Mouse (Mus musculus): ENCODE results near the gene Csn1s1. TPM values are rescaled to one million over a fixed set of nuclear protein-coding genes. Genes with fewer than 3 reads are reported as not detected.

Csn1s1 gene
- not detected in 2 replicates for polyA plus RNA-seq (2015; fragmentation: Nextera tagmentation; extraction: Ambion mirVana)

DNA sequence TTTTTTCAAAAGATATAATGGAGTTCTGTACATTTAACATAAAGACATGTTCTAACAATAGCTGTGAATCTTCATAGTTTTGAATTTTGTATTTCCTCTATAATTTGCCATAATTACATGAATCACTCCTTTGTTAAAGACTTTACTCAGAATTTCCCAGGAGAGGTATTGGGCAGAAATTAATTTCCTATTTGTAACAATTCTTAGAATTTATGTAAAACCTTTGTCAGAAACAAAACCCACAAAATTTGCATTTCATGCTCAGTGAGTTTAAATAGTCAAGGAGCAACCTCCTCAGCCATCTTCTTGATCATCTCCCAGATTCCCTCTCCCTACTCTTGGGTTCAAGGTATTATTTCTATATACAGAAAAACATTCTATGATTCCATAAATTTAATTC, at the start of gene Csn1s1:
TSS of gene Csn1s1 (plus strand) at position 301 of the 400 bp plus-strand sequence.
- Histone ChIP-seq H3K36me3 (no peaks in the 10 kb centered on the region), H3K9me3 (no peaks in the 10 kb centered on the region), H3K4me1 (no peaks in the 10 kb centered on the region), H3K9ac (no peak within 1 kb of the TSS), H3K27ac (no peak within 1 kb of the TSS), H3K4me3 (no peak within 1 kb of the TSS), H3K27me3 (no peaks in the 10 kb centered on the region), H3K4me2 (no peak within 1 kb of the TSS)
- no peak for ATAC-seq (ENCODE audit: borderline replicate concordance, extremely low read depth, low FRiP score, low TSS enrichment)

DNA sequence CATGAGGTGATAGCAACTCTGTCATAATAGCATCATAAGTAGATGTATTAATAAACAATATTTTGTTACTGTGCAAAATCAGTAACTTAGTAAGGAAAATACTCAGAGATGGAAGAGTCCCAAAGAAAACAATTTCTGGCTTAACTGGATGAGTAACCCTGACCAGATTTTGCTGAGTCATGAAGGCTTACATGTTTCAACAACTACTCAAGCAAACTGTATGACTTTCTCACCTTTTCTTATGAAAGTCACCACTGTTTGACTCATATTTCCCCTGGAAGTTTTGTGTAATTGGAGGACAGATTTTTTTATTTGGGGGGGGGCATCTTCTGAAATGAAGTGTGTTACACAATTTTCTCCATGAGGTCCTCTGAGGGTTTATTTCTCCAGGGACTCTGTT, 43.3 kb upstream of the Csn1s1 start:
- ATAC-seq (ENCODE audit: borderline replicate concordance, extremely low read depth, low FRiP score, low TSS enrichment), result no peak
- H3K9me3 ChIP-seq, result no peaks in the 10 kb centered on the region
- no peaks in the 10 kb centered on the region for H3K4me1 ChIP-seq
- no peak overlapping the region for H3K4me2 ChIP-seq
- no peaks in the 10 kb centered on the region for H3K36me3 ChIP-seq
- no peak overlapping the region for H3K27ac ChIP-seq
- H3K9ac ChIP-seq, result no peak overlapping the region
- H3K4me3 ChIP-seq, result no peak overlapping the region
- no peaks in the 10 kb centered on the region for H3K27me3 ChIP-seq

DNA sequence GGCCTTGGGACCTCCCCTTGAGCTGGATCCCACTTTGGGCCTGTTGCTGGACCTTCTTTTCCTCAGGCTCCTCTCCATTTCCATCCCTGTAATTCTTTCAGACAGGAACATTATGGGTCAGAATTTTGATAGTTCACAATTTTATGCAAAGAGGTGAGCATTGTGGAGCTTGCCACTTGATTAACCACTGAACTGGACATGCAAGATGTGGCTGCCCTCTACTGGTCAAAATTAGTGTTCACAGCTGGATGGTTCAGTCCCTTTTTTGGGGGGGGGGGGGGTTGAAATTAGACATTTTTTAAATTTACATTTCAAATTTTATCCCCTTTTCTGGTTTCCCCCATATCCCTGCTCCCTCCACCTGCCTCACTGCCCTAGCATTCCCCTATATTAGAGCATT, 23.2 kb upstream of the Csn1s1 start:
- Histone ChIP-seq H3K4me3 (no peak overlapping the region), H3K4me1 (no peaks in the 10 kb centered on the region), H3K36me3 (no peaks in the 10 kb centered on the region), H3K4me2 (no peak overlapping the region), H3K9ac (no peak overlapping the region), H3K27ac (no peak overlapping the region), H3K27me3 (no peaks in the 10 kb centered on the region), H3K9me3 (no peaks in the 10 kb centered on the region)
- no peak for ATAC-seq (ENCODE audit: borderline replicate concordance, extremely low read depth, low FRiP score, low TSS enrichment)

DNA sequence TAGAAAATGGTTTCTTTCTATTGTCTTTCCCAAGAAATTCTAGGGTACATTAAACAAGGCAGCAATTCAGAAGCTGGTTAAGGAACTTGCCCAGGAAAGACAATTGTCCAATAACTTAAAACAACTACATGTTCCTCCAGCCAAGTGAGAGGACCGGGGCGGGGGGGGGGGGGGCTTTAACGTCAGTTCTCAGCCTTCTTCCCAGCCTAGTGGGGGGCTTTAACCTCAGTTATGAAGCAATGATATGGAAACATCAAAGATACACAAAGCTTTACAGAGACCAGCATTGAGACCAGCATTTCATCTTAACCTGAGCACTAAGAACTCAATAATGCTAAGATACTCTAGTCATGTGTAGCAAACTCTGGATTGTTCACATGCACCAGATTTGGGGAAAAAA, 33.5 kb downstream of the Csn1s1 start, which contains the start of gene Csn2:
TSS of gene Csn2 (minus strand) at position 101 of the 400 bp plus-strand sequence.
- H3K9ac ChIP-seq, result no peak within 1 kb of the TSS
- no peaks in the 10 kb centered on the region for H3K4me1 ChIP-seq
- H3K27me3 ChIP-seq, result no peaks in the 10 kb centered on the region
- 57% methylated on average over 3 of the region's 3 CpGs for WGBS
- no peak within 1 kb of the TSS for H3K4me3 ChIP-seq
- H3K4me2 ChIP-seq, result no peak within 1 kb of the TSS
- no peaks in the 10 kb centered on the region for H3K9me3 ChIP-seq
- ATAC-seq (ENCODE audit: borderline replicate concordance, extremely low read depth, low FRiP score, low TSS enrichment), result no peak
- H3K27ac ChIP-seq, result no peak within 1 kb of the TSS
- H3K36me3 ChIP-seq, result no peaks in the 10 kb centered on the region

DNA sequence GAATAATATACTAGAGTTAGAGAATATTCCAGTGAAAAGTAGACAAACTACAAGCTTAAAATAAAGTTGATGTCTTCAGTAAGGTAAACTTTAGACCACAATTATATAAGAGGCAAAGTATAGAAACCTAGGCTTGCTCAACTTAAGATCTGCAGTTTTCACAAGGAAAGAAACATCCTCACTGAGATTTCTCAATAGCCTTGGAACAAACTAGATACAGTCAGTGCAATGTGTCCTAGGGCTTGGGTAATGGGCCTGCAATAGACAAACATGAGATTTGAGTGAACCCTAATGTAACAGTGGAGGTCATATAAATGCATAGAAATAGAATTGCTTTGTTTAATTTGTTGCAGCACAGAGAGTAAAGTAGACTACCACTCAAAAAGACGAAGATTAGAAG, 39.9 kb downstream of the Csn1s1 start:
- ATAC-seq (ENCODE audit: borderline replicate concordance, extremely low read depth, low FRiP score, low TSS enrichment), result no peak
- no peak overlapping the region for H3K27ac ChIP-seq
- no peak overlapping the region for H3K4me3 ChIP-seq
- H3K36me3 ChIP-seq, result no peaks in the 10 kb centered on the region
- whole genome bisulfite sequencing, result 56% methylated on average over 1 of the region's 1 CpGs
- H3K4me2 ChIP-seq, result no peak overlapping the region
- H3K9ac ChIP-seq, result no peak overlapping the region
- no peaks in the 10 kb centered on the region for H3K9me3 ChIP-seq
- no peaks in the 10 kb centered on the region for H3K27me3 ChIP-seq
- H3K4me1 ChIP-seq, result no peaks in the 10 kb centered on the region

Other genes starting within 250 kb of the Csn1s1 start
- gene Ugt2b38, start 242.0 kb upstream of the Csn1s1 start, polyA plus RNA-seq (2015; fragmentation: Nextera tagmentation; extraction: Ambion mirVana), result not detected in 2 replicates
- not detected in 2 replicates for gene Ugt2a2, start 183.9 kb upstream of the Csn1s1 start, polyA plus RNA-seq (2015; fragmentation: Nextera tagmentation; extraction: Ambion mirVana)
- not detected in 2 replicates for gene Gm43638, start 179.4 kb upstream of the Csn1s1 start, polyA plus RNA-seq (2015; fragmentation: Nextera tagmentation; extraction: Ambion mirVana)
- not detected in 2 replicates for gene Ugt2a1, start 175.3 kb upstream of the Csn1s1 start, polyA plus RNA-seq (2015; fragmentation: Nextera tagmentation; extraction: Ambion mirVana)
- gene Sult1b1, start 128.0 kb upstream of the Csn1s1 start, polyA plus RNA-seq (2015; fragmentation: Nextera tagmentation; extraction: Ambion mirVana), result not detected in 2 replicates
- gene Sult1d1, start 97.2 kb upstream of the Csn1s1 start, polyA plus RNA-seq (2015; fragmentation: Nextera tagmentation; extraction: Ambion mirVana), result 0.10 and 0.24 TPM in 2 replicates
- not detected in 2 replicates for gene Sult1e1, start 74.6 kb upstream of the Csn1s1 start, polyA plus RNA-seq (2015; fragmentation: Nextera tagmentation; extraction: Ambion mirVana)
- gene Csn2, start 33.4 kb downstream of the Csn1s1 start, polyA plus RNA-seq (2015; fragmentation: Nextera tagmentation; extraction: Ambion mirVana), result 0.40 TPM in 1 of 2 replicates, not detected in the other
- not detected in 2 replicates for gene Csn1s2a, start 108.4 kb downstream of the Csn1s1 start, polyA plus RNA-seq (2015; fragmentation: Nextera tagmentation; extraction: Ambion mirVana)
- not detected in 2 replicates for gene Csn1s2b, start 141.9 kb downstream of the Csn1s1 start, polyA plus RNA-seq (2015; fragmentation: Nextera tagmentation; extraction: Ambion mirVana)
- gene Prr27, start 159.5 kb downstream of the Csn1s1 start, polyA plus RNA-seq (2015; fragmentation: Nextera tagmentation; extraction: Ambion mirVana), result not detected in 2 replicates
- not detected in 2 replicates for gene Odam, start 218.8 kb downstream of the Csn1s1 start, polyA plus RNA-seq (2015; fragmentation: Nextera tagmentation; extraction: Ambion mirVana)

Measured in lung, embryonic 15.5 days (tissue).